ENCODE assay signal across 7 mouse cellular contexts in genomic region chr11:33147572-33148337, GRCm38 (mm10). TPM values are rescaled to one million over a fixed set of nuclear protein-coding genes. Genes with fewer than 3 reads are reported as not detected.
A peak's percentile ranks its signal among the peaks of the same experiment; 100 is the strongest.
DNase-seq lines count a peak whose midpoint lies in the region; ATAC-seq lines count a peak whose summit lies in the region.

No protein-coding gene starts in this region.

- H3K27ac ChIP-seq in hindbrain, embryonic 16.5 days (ENCODE audit: low read depth, low read length) = peak overlapping the region; percentile 83
- H3K27ac ChIP-seq in liver, embryonic 13.5 days = no peak overlapping the region

- ATAC-seq in hindbrain, embryonic 16.5 days = peak; percentile 64
- ATAC-seq in liver, embryonic 13.5 days (ENCODE audit: low read depth) = peak; percentile 58
- 0 out of 2 replicates have a peak, but pooled peaks have one; percentile 11 for ATAC-seq in monocyte, adult 5-6 weeks (replicated peaks; ENCODE audit: insufficient number of reproducible peaks, low FRiP score, low TSS enrichment, poor library complexity, severe bottlenecking)

- H3K4me3 ChIP-seq in hindbrain, embryonic 16.5 days (ENCODE audit: low read length) = peak overlapping the region; percentile 57
- H3K4me3 ChIP-seq in liver, embryonic 13.5 days (replicated peaks) = peak overlapping the region; percentile 53

- peak overlapping the region; percentile 89 for H3K4me2 ChIP-seq in hindbrain, embryonic 16.5 days (ENCODE audit: low read length)
- peak overlapping the region; percentile 71 for H3K4me2 ChIP-seq in liver, embryonic 13.5 days

- H3K9ac ChIP-seq in hindbrain, embryonic 16.5 days (ENCODE audit: low read depth, low read length) = peak overlapping the region; percentile 79
- H3K9ac ChIP-seq in liver, embryonic 13.5 days = no peak overlapping the region

- H3K4me1 ChIP-seq in hindbrain, embryonic 16.5 days (ENCODE audit: control insufficient read depth, insufficient read depth, low read depth, low read length) = peaks cover 19% of the 10 kb centered on the region
- H3K4me1 ChIP-seq in liver, embryonic 13.5 days (replicated peaks) = peaks cover 17% of the 10 kb centered on the region

- WGBS in hindbrain, embryonic 16.5 days = under 1% methylated on average over 71 of the region's 85 CpGs
- 1% methylated on average over 72 of the region's 85 CpGs for WGBS in liver, embryonic 13.5 days (ENCODE audit: insufficient replicate concordance)

- no peaks in the 10 kb centered on the region; the same call in 1 of the 2 replicates for H3K27me3 ChIP-seq in hindbrain, embryonic 16.5 days (replicated peaks; ENCODE audit: control insufficient read depth, insufficient read depth, low read length)
- H3K27me3 ChIP-seq in liver, embryonic 13.5 days = peaks cover 67% of the 10 kb centered on the region

- peaks cover 18% of the 10 kb centered on the region for H3K36me3 ChIP-seq in hindbrain, embryonic 16.5 days (ENCODE audit: control insufficient read depth, insufficient read depth, low read length)
- peaks cover 30% of the 10 kb centered on the region for H3K36me3 ChIP-seq in liver, embryonic 13.5 days

- no peaks in the 10 kb centered on the region for H3K9me3 ChIP-seq in hindbrain, embryonic 16.5 days (ENCODE audit: control insufficient read depth, low read length)
- H3K9me3 ChIP-seq in liver, embryonic 13.5 days (replicated peaks) = no peaks in the 10 kb centered on the region

- DNase-seq in ES-CJ7 (ENCODE audit: low read depth, low spot score) = peak; percentile 59
- peak; percentile 47 to 54 for DNase-seq in adrenal gland, postnatal 36 days
- DNase-seq in gastrocnemius, adult 8-10 months (ENCODE audit: low spot score in 2 of 2) = peak; percentile 32 to 39
- DNase-seq in liver, embryonic 13.5 days = peak; percentile 15
- DNase-seq in testis, postnatal 14 days (ENCODE audit: low spot score) = peak; percentile 43

RNA-seq across cellular contexts. Expression of gene Fgf18, which starts 0.6 kb away (rescaled TPM):
- 1 to 10 TPM in 1 of 2 experiments, under 1 TPM in 1; 0.95 to 1.6 TPM for total RNA-seq in adrenal gland, postnatal 36 days (2021)
- total RNA-seq in gastrocnemius, adult 8-10 months (2022) = 1 to 10 TPM in 2 of 4 experiments, under 1 TPM in 2; 0.54 to 2.1 (median 0.94) TPM
- 7.2 and 9.0 TPM in 2 replicates for polyA plus RNA-seq in hindbrain, embryonic 16.5 days (2015; fragmentation: Nextera tagmentation; extraction: Ambion mirVana)
- polyA plus RNA-seq in liver, embryonic 13.5 days (2015; fragmentation: Nextera tagmentation; extraction: Ambion mirVana) = 0.33 and 0.37 TPM in 2 replicates
- total RNA-seq in monocyte, adult 5-6 weeks (2017) = not detected in 3 replicates

RNA-seq across cellular contexts. Expression of gene Npm1, which starts 15.3 kb away (rescaled TPM):
- total RNA-seq in adrenal gland, postnatal 36 days (2021) = 100 to 1,000 TPM; 300 to 316 TPM
- total RNA-seq in gastrocnemius, adult 8-10 months (2022) = 100 to 1,000 TPM; 118 to 161 (median 130) TPM
- 351 and 353 TPM in 2 replicates for polyA plus RNA-seq in hindbrain, embryonic 16.5 days (2015; fragmentation: Nextera tagmentation; extraction: Ambion mirVana)
- 964 and 1,030 TPM in 2 replicates for polyA plus RNA-seq in liver, embryonic 13.5 days (2015; fragmentation: Nextera tagmentation; extraction: Ambion mirVana)
- 743 to 848 TPM (median 840 TPM) in 3 replicates for total RNA-seq in monocyte, adult 5-6 weeks (2017)

RNA-seq across cellular contexts. Expression of gene Tlx3, which starts 55.6 kb away (rescaled TPM):
- total RNA-seq in adrenal gland, postnatal 36 days (2021) = under 1 TPM in 1 of 2 experiments, not detected in 1; 0.23 TPM
- total RNA-seq in gastrocnemius, adult 8-10 months (2022) = not detected
- polyA plus RNA-seq in hindbrain, embryonic 16.5 days (2015; fragmentation: Nextera tagmentation; extraction: Ambion mirVana) = 9.1 and 11.5 TPM in 2 replicates
- not detected in 2 replicates for polyA plus RNA-seq in liver, embryonic 13.5 days (2015; fragmentation: Nextera tagmentation; extraction: Ambion mirVana)
- total RNA-seq in monocyte, adult 5-6 weeks (2017) = not detected in 3 replicates

Comparison
In these comparisons a context has a peak if more than half of its experiments do, and no peak if none do; other contexts are left out.
1. ATAC-seq: peak in every context shown above with its lines; median percentile 64 in hindbrain, embryonic 16.5 days; 58 in liver, embryonic 13.5 days; 11 in monocyte, adult 5-6 weeks.